Mouse (Mus musculus): ENCODE data around the gene Fam207a.

GRCm38 (mm10) chr10:77556631-77557030, 41.0 kb upstream of the Fam207a start:
- TF ChIP-seq CTCF (IDR thresholded peaks at IDR 0.05), result no peak
- no peak for TF ChIP-seq EP300 (IDR thresholded peaks at IDR 0.05; ENCODE audit: insufficient read depth, low read depth, low read length)

Measured in heart, adult 2 months (tissue).